Mouse (Mus musculus) heart, embryonic 16.5 days (tissue): ENCODE data around the gene Sult5a1. TPM values are rescaled to one million over a fixed set of nuclear protein-coding genes. Genes with fewer than 3 reads are reported as not detected.
"Not testable (repeated sequence)": the region's sequence is repeated elsewhere in the genome, so short reads cannot be mapped to it uniquely, and the experiment has no call there.

Experiments
- ATAC-seq: fragments of 200-750 bp; cut with Nextera tagmentation; replicated peaks from 2 replicates; pipeline ENCODE4 v1.8.0; 2017; ENCODE audit warnings: moderate number of reproducible peaks; ENCODE audit not compliant: insufficient read depth, low FRiP score; ENCODE audit errors: extremely low read depth
- H3K27ac ChIP-seq: fragments of 300-500 bp; sonication (generic); 2 replicates; pipeline ENCODE4 v1.5.1; 2014; ENCODE audit warnings: mild to moderate bottlenecking, low read length, control low read depth, moderate library complexity
- H3K27me3 ChIP-seq: fragments of 300-500 bp; sonication (generic); 2 replicates; pipeline ENCODE4 v1.6.1; 2014; ENCODE audit warnings: low read length, mixed read lengths; ENCODE audit not compliant: control insufficient read depth, insufficient read depth
- H3K36me3 ChIP-seq: fragments of 300-500 bp; sonication (generic); 2 replicates; pipeline ENCODE4 v1.6.1; 2014; ENCODE audit not compliant: control insufficient read depth, insufficient read depth
- H3K4me1 ChIP-seq: fragments of 300-500 bp; sonication (generic); 2 replicates; pipeline ENCODE4 v1.6.1; 2014; ENCODE audit warnings: low read length, mixed read lengths; ENCODE audit not compliant: control insufficient read depth, insufficient read depth
- H3K4me2 ChIP-seq: fragments of 300-500 bp; sonication (generic); 2 replicates; pipeline ENCODE4 v1.6.1; 2014; ENCODE audit warnings: low read depth, mild to moderate bottlenecking, control low read depth, low read length
- H3K4me3 ChIP-seq: fragments of 300-500 bp; sonication (generic); 2 replicates; pipeline ENCODE4 v1.5.1; 2014; ENCODE audit warnings: mild to moderate bottlenecking, control low read depth, low read length
- H3K9ac ChIP-seq: fragments of 300-500 bp; sonication (generic); 2 replicates; pipeline ENCODE4 v1.6.1; 2014; ENCODE audit warnings: low read length, control low read depth
- H3K9me3 ChIP-seq: fragments of 300-500 bp; sonication (generic); replicated peaks from 2 replicates; pipeline ENCODE4 v1.6.1; 2016; ENCODE audit warnings: low read length; ENCODE audit not compliant: control insufficient read depth
- WGBS: fragments of 180-500 bp; shearing (Covaris S2); extraction: QIAGEN DNeasy Blood & Tissue Kit; methylation state at CpG from one replicate; pipeline ENCODE4 v1.1.7; 2014; 5-methylcytosine and 5-hydroxymethylcytosine counted together
- polyA plus RNA-seq: library from polyadenylated mRNA; unstranded; fragments of >200 nt; fragmentation: Nextera tagmentation; extraction: Ambion mirVana; gene quantifications from 2 replicates; pipeline ENCODE4 v1.2.1, GENCODE M21; 2015

Sult5a1 gene
- polyA plus RNA-seq, 1 experiment from 2014 or later: 4.4 TPM

DNA sequence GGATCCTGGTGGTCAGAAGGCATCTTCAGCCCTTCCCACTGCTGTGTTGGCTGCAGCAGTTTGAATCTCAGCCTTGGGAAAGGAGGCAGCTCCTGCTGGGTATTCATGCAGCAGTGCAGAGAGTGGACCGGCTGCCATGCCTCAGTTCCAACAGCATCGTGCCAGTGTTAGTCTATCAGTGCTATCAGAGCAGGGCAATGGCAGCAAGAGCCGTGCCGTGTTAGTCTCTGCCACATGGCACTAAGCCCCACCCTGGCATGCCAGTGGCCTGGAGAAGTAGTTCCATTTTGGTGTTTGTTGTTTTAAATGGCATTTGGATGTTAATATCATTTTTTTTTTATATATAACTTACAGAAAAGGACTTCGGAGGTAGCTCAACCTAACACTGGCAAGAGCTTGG, 49.2 kb downstream of the Sult5a1 start:
- WGBS: 72% methylated on average over 5 of the region's 5 CpGs
- no peak for ATAC-seq
- Histone ChIP-seq H3K4me3 (no peak overlapping the region), H3K9ac (no peak overlapping the region), H3K9me3 (no peaks in the 10 kb centered on the region), H3K4me2 (no peak overlapping the region), H3K27me3 (no peaks in the 10 kb centered on the region), H3K27ac (no peak overlapping the region), H3K36me3 (peaks cover 16% of the 10 kb centered on the region), H3K4me1 (peaks cover 2% of the 10 kb centered on the region; the same call in 1 of the 2 replicates)

DNA sequence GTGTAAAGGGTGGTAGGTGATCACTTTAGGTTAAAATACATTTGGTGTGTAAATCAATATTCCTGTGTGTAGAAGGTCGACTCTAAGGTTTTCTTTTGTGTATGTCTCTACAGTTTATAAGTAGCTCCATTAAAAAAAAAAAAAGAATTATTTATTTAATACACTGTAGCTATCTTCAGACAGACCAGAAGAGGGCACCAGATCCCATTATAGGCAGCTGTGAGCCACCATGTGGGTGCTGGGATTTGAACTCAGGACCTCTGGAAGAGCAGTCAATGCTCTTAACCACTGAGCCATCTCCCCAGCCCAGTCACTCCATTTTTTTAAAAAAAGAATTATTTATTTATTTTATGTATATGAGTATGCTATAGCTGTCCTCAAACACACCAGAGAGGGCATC, 50.1 kb downstream of the Sult5a1 start:
- no peak overlapping the region for H3K27ac ChIP-seq
- H3K4me2 ChIP-seq: no peak overlapping the region
- H3K36me3 ChIP-seq: peaks cover 21% of the 10 kb centered on the region
- H3K27me3 ChIP-seq: no peaks in the 10 kb centered on the region
- peaks cover 10% of the 10 kb centered on the region for H3K4me1 ChIP-seq
- no peak overlapping the region for H3K9ac ChIP-seq
- WGBS: 74% methylated on average over 1 of the region's 1 CpGs
- no peak overlapping the region for H3K4me3 ChIP-seq
- no peak for ATAC-seq
- no peaks in the 10 kb centered on the region for H3K9me3 ChIP-seq

GRCm38 (mm10) chr8:123106531-123106930, 51.6 kb downstream of the Sult5a1 start:
- no peak overlapping the region for H3K4me3 ChIP-seq
- no peak overlapping the region for H3K27ac ChIP-seq
- WGBS: 57% methylated on average over 2 of the region's 2 CpGs
- ATAC-seq: no peak
- peaks cover 21% of the 10 kb centered on the region for H3K36me3 ChIP-seq
- H3K9ac ChIP-seq: no peak overlapping the region
- H3K4me1 ChIP-seq: peaks cover 10% of the 10 kb centered on the region
- no peaks in the 10 kb centered on the region for H3K27me3 ChIP-seq
- no peaks in the 10 kb centered on the region for H3K9me3 ChIP-seq
- H3K4me2 ChIP-seq: no peak overlapping the region

DNA sequence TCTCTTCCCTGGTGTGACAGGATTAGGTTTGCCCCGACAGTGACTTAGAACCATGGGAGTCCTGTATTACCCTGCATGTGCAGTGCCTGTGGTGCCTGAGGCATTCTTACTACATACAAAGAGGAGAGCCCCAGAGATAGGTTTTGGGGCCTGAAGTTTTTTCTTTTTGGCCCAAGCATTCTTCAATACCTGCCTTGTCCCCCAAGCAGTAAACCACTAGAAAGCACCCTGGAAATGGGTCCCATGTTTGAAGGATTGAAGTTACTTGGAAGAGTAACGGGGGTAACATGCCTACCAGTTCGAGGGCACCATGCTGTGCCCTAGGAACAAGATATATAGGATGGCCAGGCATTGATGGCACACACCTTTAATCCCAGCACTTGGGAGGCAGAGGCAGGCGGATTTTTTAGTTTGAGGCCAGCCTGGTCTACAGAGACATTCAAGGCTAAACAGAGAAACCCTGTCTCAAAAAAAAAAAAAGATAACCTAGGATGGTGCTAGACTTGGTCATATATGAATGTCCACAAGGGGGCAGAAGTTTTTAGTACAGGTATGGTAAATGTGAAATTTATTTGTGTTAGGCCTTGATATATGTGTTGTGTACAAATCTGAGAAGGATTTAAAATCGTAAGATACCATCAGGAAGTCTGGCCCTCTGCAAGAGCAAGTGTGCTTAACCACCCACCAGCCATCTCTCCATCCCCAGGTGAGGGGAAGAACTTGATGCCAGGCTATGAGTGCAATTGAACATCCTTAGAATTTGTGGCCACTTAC, 52.4 kb downstream of the Sult5a1 start:
- H3K27me3 ChIP-seq: no peaks in the 10 kb centered on the region
- H3K4me3 ChIP-seq: no peak overlapping the region
- H3K4me2 ChIP-seq: no peak overlapping the region
- H3K27ac ChIP-seq: no peak overlapping the region
- peaks cover 10% of the 10 kb centered on the region for H3K4me1 ChIP-seq
- peaks cover 21% of the 10 kb centered on the region for H3K36me3 ChIP-seq
- ATAC-seq: no peak
- no peaks in the 10 kb centered on the region for H3K9me3 ChIP-seq
- WGBS: 69% methylated on average over 5 of the region's 5 CpGs
- no peak overlapping the region for H3K9ac ChIP-seq

GRCm38 (mm10) chr8:123104046-123104767, 53.9 kb downstream of the Sult5a1 start:
- peak overlapping the region; percentile 82; the same call in 1 of the 2 replicates for H3K4me2 ChIP-seq
- H3K4me1 ChIP-seq: peaks cover 10% of the 10 kb centered on the region

GRCm38 (mm10) chr8:123103285-123103684, 54.8 kb downstream of the Sult5a1 start:
- H3K4me3 ChIP-seq: peak overlapping the region; percentile 86
- 8% methylated on average over 15 of the region's 15 CpGs for WGBS
- ATAC-seq: no peak

More at GRCm38 (mm10) chr8:123104046-123104767, 53.9 kb downstream of the Sult5a1 start:
- no peaks in the 10 kb centered on the region for H3K9me3 ChIP-seq
- WGBS: 78% methylated on average over 6 of the region's 6 CpGs
- H3K27ac ChIP-seq: no peak overlapping the region
- no peak for ATAC-seq
- H3K36me3 ChIP-seq: peaks cover 21% of the 10 kb centered on the region
- no peaks in the 10 kb centered on the region for H3K27me3 ChIP-seq
- H3K4me3 ChIP-seq: peak overlapping the region; percentile 86
- peak overlapping the region; percentile 97; the same call in 1 of the 2 replicates for H3K9ac ChIP-seq

GRCm38 (mm10) chr8:123102855-123103254, 55.3 kb downstream of the Sult5a1 start:
- under 1% methylated on average over 25 of the region's 26 CpGs for WGBS
- not testable (repeated sequence) for ATAC-seq

More at GRCm38 (mm10) chr8:123103285-123103684, 54.8 kb downstream of the Sult5a1 start:
- Histone ChIP-seq H3K4me2 (peak overlapping the region; percentile 82), H3K27ac (peak overlapping the region; percentile 92), H3K4me1 (peaks cover 10% of the 10 kb centered on the region), H3K9ac (peak overlapping the region; percentile 97), H3K27me3 (no peaks in the 10 kb centered on the region), H3K36me3 (peaks cover 21% of the 10 kb centered on the region), H3K9me3 (no peaks in the 10 kb centered on the region)

DNA sequence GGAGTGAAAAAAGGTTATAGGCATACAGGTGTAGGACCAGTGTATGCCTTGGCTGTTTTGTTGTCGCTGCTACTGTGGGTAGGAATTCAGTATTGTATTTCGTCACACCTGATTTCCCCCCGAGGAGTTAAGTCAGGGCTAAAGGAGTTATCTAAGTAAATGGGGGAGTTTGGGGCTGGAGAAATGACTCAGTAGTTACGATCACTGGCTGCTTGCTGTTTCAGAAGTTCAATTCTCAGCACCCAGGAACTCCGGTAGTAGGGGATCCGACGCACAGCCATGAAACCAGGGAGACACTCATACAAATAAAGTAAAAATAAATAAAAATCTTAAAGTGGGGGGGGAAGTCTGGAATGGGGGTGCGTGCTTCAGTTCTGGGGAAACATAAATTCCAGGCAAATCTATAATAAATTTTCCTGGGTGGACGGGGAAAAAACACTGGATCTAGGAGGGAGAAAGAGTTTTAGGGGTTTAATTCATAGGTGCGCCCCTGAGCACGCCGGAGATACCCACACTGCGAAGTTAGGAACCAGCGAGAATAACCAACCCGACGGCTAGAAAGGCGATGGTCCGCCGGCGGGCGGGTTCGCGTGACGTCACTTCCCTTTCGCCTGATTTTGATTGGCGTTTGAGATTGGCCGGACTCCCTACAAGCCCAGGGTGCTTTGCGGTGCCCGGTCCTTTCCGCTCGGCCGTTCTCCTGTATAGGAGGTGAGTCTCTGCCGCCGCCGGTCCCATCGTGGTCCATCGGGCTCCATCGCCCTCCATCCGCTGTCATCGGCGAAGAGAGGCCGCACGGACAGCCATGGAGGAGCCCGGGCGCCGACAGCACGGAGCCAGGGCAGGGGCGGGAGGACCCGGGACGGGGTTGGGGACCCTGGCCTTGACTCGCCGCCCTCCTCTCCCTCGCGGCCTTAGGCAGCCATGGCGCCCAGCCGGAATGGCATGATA, 56.1 kb downstream of the Sult5a1 start, which contains the start of gene Rpl13:
Gene Rpl13 (plus strand): TSS at position 616 of the 951 bp plus-strand sequence.
- peak; percentile 97 for ATAC-seq
- Histone ChIP-seq H3K27me3 (no peaks in the 10 kb centered on the region), H3K4me3 (peak within 1 kb of the TSS; percentile 86), H3K4me1 (peaks cover 10% of the 10 kb centered on the region), H3K4me2 (peak within 1 kb of the TSS; percentile 82), H3K9ac (peak within 1 kb of the TSS; percentile 97), H3K27ac (peak within 1 kb of the TSS; percentile 92), H3K9me3 (no peaks in the 10 kb centered on the region), H3K36me3 (peaks cover 21% of the 10 kb centered on the region)
- WGBS: under 1% methylated on average over 56 of the region's 56 CpGs

More at GRCm38 (mm10) chr8:123102855-123103254, 55.3 kb downstream of the Sult5a1 start:
- H3K27ac ChIP-seq: peak overlapping the region; percentile 92
- H3K9ac ChIP-seq: peak overlapping the region; percentile 97
- H3K27me3 ChIP-seq, H3K9me3 ChIP-seq: not testable (repeated sequence)
- H3K36me3 ChIP-seq: peaks cover 21% of the 10 kb centered on the region
- H3K4me3 ChIP-seq: peak overlapping the region; percentile 86
- peaks cover 10% of the 10 kb centered on the region for H3K4me1 ChIP-seq
- peak overlapping the region; percentile 82 for H3K4me2 ChIP-seq
